Mouse (Mus musculus) heart, embryonic 13.5 days (tissue): ENCODE measurements around the gene Igsf8. TPM values are rescaled to one million over a fixed set of nuclear protein-coding genes. Genes with fewer than 3 reads are reported as not detected.

Experiments
- ATAC-seq: fragments of 200-750 bp; cut with Nextera tagmentation; 2 replicates; pipeline ENCODE4 v1.8.0; 2017; ENCODE audit warnings: moderate TSS enrichment; ENCODE audit not compliant: insufficient number of reproducible peaks, low FRiP score, low TSS enrichment; ENCODE audit errors: extremely low read depth
- H3K27ac ChIP-seq: fragments of 300-500 bp; sonication (generic); replicated peaks from 2 replicates; pipeline ENCODE4 v1.5.1; 2015; ENCODE audit warnings: moderate library complexity, mild to moderate bottlenecking, inconsistent platforms
- H3K27me3 ChIP-seq: fragments of 300-500 bp; sonication (generic); replicated peaks from 2 replicates; pipeline ENCODE4 v1.6.1; 2015; ENCODE audit warnings: mild to moderate bottlenecking, inconsistent platforms
- H3K36me3 ChIP-seq: fragments of 300-500 bp; sonication (generic); 2 replicates; pipeline ENCODE4 v1.6.1; 2015; ENCODE audit warnings: mild to moderate bottlenecking, inconsistent platforms
- H3K4me1 ChIP-seq: fragments of 300-500 bp; sonication (generic); 2 replicates; pipeline ENCODE4 v1.6.1; 2015; ENCODE audit warnings: inconsistent platforms
- H3K4me2 ChIP-seq: fragments of 300-500 bp; sonication (generic); 2 replicates; pipeline ENCODE4 v1.6.1; 2015; ENCODE audit warnings: inconsistent platforms, mild to moderate bottlenecking, moderate library complexity
- H3K4me3 ChIP-seq: fragments of 300-500 bp; sonication (generic); 2 replicates; pipeline ENCODE4 v1.5.1; 2015; ENCODE audit warnings: moderate library complexity, mild to moderate bottlenecking, inconsistent platforms
- H3K9ac ChIP-seq: fragments of 300-500 bp; sonication (generic); 2 replicates; pipeline ENCODE4 v1.6.1; 2015; ENCODE audit warnings: inconsistent platforms, mild to moderate bottlenecking, moderate library complexity
- H3K9me3 ChIP-seq: fragments of 300-500 bp; sonication (generic); 2 replicates; pipeline ENCODE4 v1.6.1; 2016; ENCODE audit warnings: inconsistent platforms
- whole genome bisulfite sequencing: fragments of 180-500 bp; shearing (Covaris S2); methylation state at CpG from one replicate; pipeline ENCODE4 v1.1.7; 2015; ENCODE audit warnings: mixed read lengths; 5-methylcytosine and 5-hydroxymethylcytosine counted together
- polyA plus RNA-seq: library from polyadenylated mRNA; unstranded; fragments of >200 nt; fragmentation: Nextera tagmentation; extraction: Ambion mirVana; gene quantifications from 2 replicates; pipeline ENCODE4 v1.2.1, GENCODE M21; 2015

Igsf8 gene
- polyA plus RNA-seq, 1 experiment from 2014 or later: 27.8 TPM

GRCm38 (mm10) chr1:172352453-172352852 is 91.0 kb downstream of the Igsf8 start:
- Histone ChIP-seq H3K27ac (no peak overlapping the region), H3K4me2 (no peak overlapping the region), H3K36me3 (no peaks in the 10 kb centered on the region), H3K27me3 (peaks cover 96% of the 10 kb centered on the region), H3K4me3 (no peak overlapping the region), H3K9ac (no peak overlapping the region), H3K9me3 (no peaks in the 10 kb centered on the region), H3K4me1 (peaks cover 11% of the 10 kb centered on the region)
- no peak for ATAC-seq
- 56% methylated on average over 3 of the region's 3 CpGs for WGBS

- Histone ChIP-seq H3K27me3 (peaks cover 91% of the 10 kb centered on the region), H3K9me3 (no peaks in the 10 kb centered on the region), H3K36me3 (no peaks in the 10 kb centered on the region), H3K4me1 (peaks cover 4% of the 10 kb centered on the region), H3K27ac (no peak overlapping the region), H3K9ac (no peak overlapping the region), H3K4me3 (no peak overlapping the region), H3K4me2 (no peak overlapping the region)
- 42% methylated on average over 3 of the region's 3 CpGs for WGBS
- no peak for ATAC-seq
These were observed 93.9 kb downstream of the Igsf8 start for GRCm38 (mm10) chr1:172355336-172355735.

GRCm38 (mm10) chr1:172357550-172357949 is 96.1 kb downstream of the Igsf8 start:
- Histone ChIP-seq H3K36me3 (no peaks in the 10 kb centered on the region), H3K4me1 (no peaks in the 10 kb centered on the region), H3K4me3 (no peak overlapping the region), H3K9ac (no peak overlapping the region), H3K9me3 (no peaks in the 10 kb centered on the region), H3K4me2 (no peak overlapping the region), H3K27me3 (peaks cover 71% of the 10 kb centered on the region), H3K27ac (no peak overlapping the region)
- WGBS: 4% methylated on average over 1 of the region's 1 CpGs
- no peak for ATAC-seq

- H3K27ac ChIP-seq: no peak overlapping the region
- peaks cover 70% of the 10 kb centered on the region for H3K27me3 ChIP-seq
- H3K4me2 ChIP-seq: no peak overlapping the region
- no peaks in the 10 kb centered on the region for H3K4me1 ChIP-seq
- ATAC-seq: no peak
- WGBS: 69% methylated on average over 10 of the region's 10 CpGs
- no peaks in the 10 kb centered on the region for H3K9me3 ChIP-seq
- no peak overlapping the region for H3K9ac ChIP-seq
- no peak overlapping the region for H3K4me3 ChIP-seq
- H3K36me3 ChIP-seq: no peaks in the 10 kb centered on the region
These were observed 96.9 kb downstream of the Igsf8 start for GRCm38 (mm10) chr1:172358341-172358740.

GRCm38 (mm10) chr1:172364684-172365083 is 103.2 kb downstream of the Igsf8 start:
- no peaks in the 10 kb centered on the region for H3K36me3 ChIP-seq
- peak; percentile 31; the same call in 1 of the 2 replicates for ATAC-seq
- 7% methylated on average over 6 of the region's 6 CpGs for WGBS
- H3K4me1 ChIP-seq: peaks cover 10% of the 10 kb centered on the region
- no peak overlapping the region for H3K4me3 ChIP-seq
- no peaks in the 10 kb centered on the region for H3K9me3 ChIP-seq
- H3K4me2 ChIP-seq: peak overlapping the region; percentile 48
- no peak overlapping the region for H3K27ac ChIP-seq
- H3K27me3 ChIP-seq: peaks cover 45% of the 10 kb centered on the region
- H3K9ac ChIP-seq: no peak overlapping the region

GRCm38 (mm10) chr1:172368768-172369418 is 107.5 kb downstream of the Igsf8 start:
- Histone ChIP-seq H3K27ac (no peak overlapping the region), H3K36me3 (no peaks in the 10 kb centered on the region), H3K9me3 (no peaks in the 10 kb centered on the region), H3K27me3 (peaks cover 40% of the 10 kb centered on the region), H3K4me2 (peak overlapping the region; percentile 57), H3K9ac (no peak overlapping the region), H3K4me1 (peaks cover 10% of the 10 kb centered on the region), H3K4me3 (peak overlapping the region; percentile 17)
- ATAC-seq: no peak
- WGBS: 22% methylated on average over 23 of the region's 23 CpGs

Other genes with a start within 250 kb of the Igsf8 start
- 8.9 and 9.3 TPM in 2 replicates for gene Vangl2, start 233.2 kb upstream of the Igsf8 start, polyA plus RNA-seq
- gene Nhlh1, start 204.1 kb upstream of the Igsf8 start, polyA plus RNA-seq: not detected in 2 replicates
- gene Copa, start 179.1 kb upstream of the Igsf8 start, polyA plus RNA-seq: 162 and 163 TPM in 2 replicates
- 115 TPM in 2 replicates for gene Ncstn, start 178.8 kb upstream of the Igsf8 start, polyA plus RNA-seq
- gene Pex19, start 134.9 kb upstream of the Igsf8 start, polyA plus RNA-seq: 124 and 131 TPM in 2 replicates
- 106 and 108 TPM in 2 replicates for gene Dcaf8, start 113.6 kb upstream of the Igsf8 start, polyA plus RNA-seq
- gene Pea15a, start 54.8 kb upstream of the Igsf8 start, polyA plus RNA-seq: 169 and 180 TPM in 2 replicates
- gene Casq1, start 41.8 kb upstream of the Igsf8 start, polyA plus RNA-seq: 162 and 211 TPM in 2 replicates
- 0.21 and 0.52 TPM in 2 replicates for gene Atp1a4, start 3.2 kb upstream of the Igsf8 start, polyA plus RNA-seq
- gene Atp1a2, start 36.4 kb downstream of the Igsf8 start, polyA plus RNA-seq: 17.0 and 20.8 TPM in 2 replicates
- not detected in 2 replicates for gene Kcnj9, start 67.7 kb downstream of the Igsf8 start, polyA plus RNA-seq
- 0.04 TPM in 1 of 2 replicates, not detected in the other for gene Kcnj10, start 79.6 kb downstream of the Igsf8 start, polyA plus RNA-seq
- gene Pigm, start 114.9 kb downstream of the Igsf8 start, polyA plus RNA-seq: 4.4 and 4.7 TPM in 2 replicates
- 1.2 and 1.3 TPM in 2 replicates for gene Slamf9, start 213.7 kb downstream of the Igsf8 start, polyA plus RNA-seq
- gene Igsf9, start 220.1 kb downstream of the Igsf8 start, polyA plus RNA-seq: 9.2 and 9.6 TPM in 2 replicates
- gene Tagln2, start 238.4 kb downstream of the Igsf8 start, polyA plus RNA-seq: 312 and 327 TPM in 2 replicates